Mouse (Mus musculus) heart, postnatal 0 days (tissue): Measurements from ENCODE around the gene Adprm.
A peak's percentile ranks its signal among the peaks of the same experiment; 100 is the strongest.

Experiments used
- CTCF ChIP-seq: IDR thresholded peaks from 2 replicates; pipeline ENCODE4 v1.5.1; 2016; ENCODE audit warnings: antibody characterized with exemption, control low read depth, low read depth
- EP300 ChIP-seq: IDR thresholded peaks from 2 replicates; pipeline ENCODE4 v1.6.1; 2016; ENCODE audit warnings: antibody characterized with exemption, low read depth

DNA sequence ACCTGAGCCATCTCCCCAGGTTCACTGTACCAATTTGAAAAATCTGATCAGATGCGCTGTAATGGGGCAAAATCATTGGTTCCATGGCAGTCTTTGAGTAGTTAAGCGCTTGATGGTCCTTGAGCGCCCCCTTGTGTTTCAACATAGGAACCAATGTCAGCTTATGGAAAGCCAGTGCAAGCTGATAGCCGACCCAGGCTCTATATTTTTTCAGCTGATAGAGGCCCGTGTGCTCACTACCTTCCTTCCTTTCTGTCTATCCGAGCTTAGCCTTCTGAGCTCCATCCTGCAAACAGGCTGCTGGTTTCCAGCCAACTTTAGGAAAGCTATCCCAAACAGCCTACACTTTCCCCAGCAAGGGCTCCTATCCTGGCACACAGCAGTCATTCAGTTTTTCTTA, 33.1 kb upstream of the Adprm start:
- TF ChIP-seq EP300 (no peak), CTCF (peak; percentile 82)
